Mouse (Mus musculus) heart, embryonic 14.5 days (tissue): ENCODE measurements around the gene Cyp4a31. TPM values are rescaled to one million over a fixed set of nuclear protein-coding genes. Genes with fewer than 3 reads are reported as not detected.
"Not testable (repeated sequence)": the region's sequence is repeated elsewhere in the genome, so short reads cannot be mapped to it uniquely, and the experiment has no call there.

Experiments
- ATAC-seq: fragments of 200-750 bp; cut with Nextera tagmentation; 2 replicates; pipeline ENCODE4 v1.8.0; 2017; ENCODE audit warnings: low read depth, moderate TSS enrichment; ENCODE audit not compliant: insufficient number of reproducible peaks, insufficient read depth, low FRiP score
- H3K27ac ChIP-seq, 2 experiments: fragments of 200-500 bp in 1 of 2; fragments of 300-500 bp in 1 of 2; sonication (generic) in 1 of 2; replicated peaks in 1 of 2; 2 replicates each; pipeline ENCODE4 v1.5.1; 2012 to 2014; ENCODE audit warnings: low read depth in 2 of 2, low read length in 2 of 2, control low read depth in 1 of 2, mild to moderate bottlenecking in 1 of 2, mixed read lengths in 1 of 2; ENCODE audit not compliant: control insufficient read depth in 1 of 2, insufficient read depth in 1 of 2
- H3K27me3 ChIP-seq: fragments of 300-500 bp; sonication (generic); 2 replicates; pipeline ENCODE4 v1.6.1; 2014; ENCODE audit warnings: mild to moderate bottlenecking, low read length, control low read depth; ENCODE audit not compliant: control insufficient read depth, insufficient read depth
- H3K36me3 ChIP-seq: fragments of 300-500 bp; sonication (generic); 2 replicates; pipeline ENCODE4 v1.6.1; 2014; ENCODE audit warnings: mild to moderate bottlenecking, control low read depth, low read length, mixed read lengths; ENCODE audit not compliant: control insufficient read depth, insufficient read depth
- H3K4me1 ChIP-seq, 2 experiments: fragments of 200-500 bp in 1 of 2; fragments of 300-500 bp in 1 of 2; sonication (generic) in 1 of 2; 2 replicates each; pipeline ENCODE4 v1.6.1; 2012 to 2014; ENCODE audit warnings: low read length in 2 of 2, control low read depth in 1 of 2, mixed read lengths in 1 of 2; ENCODE audit not compliant: control insufficient read depth in 2 of 2, insufficient read depth in 2 of 2
- H3K4me2 ChIP-seq: fragments of 300-500 bp; sonication (generic); 2 replicates; pipeline ENCODE4 v1.6.1; 2014; ENCODE audit warnings: mild to moderate bottlenecking, low read length
- H3K4me3 ChIP-seq, 2 experiments: fragments of 200-500 bp in 1 of 2; fragments of 300-500 bp in 1 of 2; sonication (generic) in 1 of 2; 2 replicates each; pipeline ENCODE4 v1.5.1; 2012 to 2014; ENCODE audit warnings: low read length in 2 of 2, mild to moderate bottlenecking in 2 of 2, control low read depth in 1 of 2, low read depth in 1 of 2, moderate library complexity in 1 of 2; ENCODE audit not compliant: control insufficient read depth in 1 of 2, insufficient read depth in 1 of 2
- H3K9ac ChIP-seq: fragments of 300-500 bp; sonication (generic); 2 replicates; pipeline ENCODE4 v1.6.1; 2014; ENCODE audit warnings: mild to moderate bottlenecking, low read length
- H3K9me3 ChIP-seq: fragments of 300-500 bp; sonication (generic); 2 replicates; pipeline ENCODE4 v1.6.1; 2016; ENCODE audit warnings: low read length, control low read depth; ENCODE audit not compliant: control insufficient read depth
- WGBS: fragments of 180-500 bp; shearing (Covaris S2); extraction: QIAGEN DNeasy Blood & Tissue Kit; methylation state at CpG from one replicate; pipeline ENCODE4 v1.1.7; 2014; 5-methylcytosine and 5-hydroxymethylcytosine counted together
- polyA plus RNA-seq: library from polyadenylated mRNA; unstranded; fragments of >200 nt; fragmentation: Nextera tagmentation; extraction: Ambion mirVana; gene quantifications from 2 replicates; pipeline ENCODE4 v1.2.1, GENCODE M21; 2014

Gene Cyp4a31
- not detected in 2 replicates for polyA plus RNA-seq

DNA sequence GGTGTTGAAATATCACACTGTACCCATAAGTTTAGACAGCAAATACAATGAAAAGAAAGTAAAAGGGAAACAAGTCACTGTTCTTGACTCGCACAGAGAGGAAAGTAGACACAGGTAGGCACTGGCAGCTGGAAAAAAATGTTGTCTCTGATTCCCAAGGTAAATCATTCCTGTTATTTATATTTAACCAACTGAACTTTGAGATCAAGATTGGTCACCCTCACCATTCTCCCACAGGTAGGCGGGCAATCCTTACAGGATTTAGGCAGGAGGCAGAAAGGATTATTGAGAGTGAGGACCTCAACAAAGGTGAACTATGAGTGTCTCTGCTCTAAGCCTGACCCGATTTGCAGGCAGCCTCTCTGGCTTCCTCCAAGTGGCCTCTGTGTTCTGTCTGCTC, at the start of gene Cyp4a31:
Cyp4a31 (plus strand) TSS at position 249 of the 400 bp plus-strand sequence.
- ATAC-seq = no peak
- Histone ChIP-seq H3K36me3 (no peaks in the 10 kb centered on the region), H3K4me2 (no peak within 1 kb of the TSS), H3K4me1 (no peaks in the 10 kb centered on the region), H3K4me3 (no peak within 1 kb of the TSS), H3K27ac (no peak within 1 kb of the TSS), H3K9ac (no peak within 1 kb of the TSS), H3K27me3 (no peaks in the 10 kb centered on the region), H3K9me3 (no peaks in the 10 kb centered on the region)
- 76% methylated on average over 3 of the region's 3 CpGs for WGBS

DNA sequence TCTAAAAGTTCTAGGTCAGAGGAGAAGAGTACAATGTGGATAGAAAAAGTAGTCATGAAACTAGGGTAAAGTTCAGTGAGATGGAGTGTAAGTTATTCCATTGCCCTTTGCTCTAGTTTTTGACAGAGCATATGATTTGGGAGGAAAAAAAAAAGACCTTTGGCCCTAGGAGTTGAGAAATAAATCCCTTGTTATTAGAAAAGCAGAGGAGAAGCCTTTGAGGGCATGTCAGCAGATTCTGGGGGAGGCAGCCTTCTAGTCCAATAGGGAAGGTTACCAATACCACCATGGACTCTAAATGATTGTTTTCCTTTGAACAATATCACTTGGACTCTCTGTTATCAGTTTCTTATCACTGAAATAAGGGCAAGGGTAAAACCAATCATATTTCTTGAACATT, 49.5 kb upstream of the Cyp4a31 start:
- H3K36me3 ChIP-seq, H3K4me3 ChIP-seq, H3K27ac ChIP-seq, H3K9ac ChIP-seq, H3K4me1 ChIP-seq, ATAC-seq, H3K27me3 ChIP-seq, H3K9me3 ChIP-seq, H3K4me2 ChIP-seq: not testable (repeated sequence)

DNA sequence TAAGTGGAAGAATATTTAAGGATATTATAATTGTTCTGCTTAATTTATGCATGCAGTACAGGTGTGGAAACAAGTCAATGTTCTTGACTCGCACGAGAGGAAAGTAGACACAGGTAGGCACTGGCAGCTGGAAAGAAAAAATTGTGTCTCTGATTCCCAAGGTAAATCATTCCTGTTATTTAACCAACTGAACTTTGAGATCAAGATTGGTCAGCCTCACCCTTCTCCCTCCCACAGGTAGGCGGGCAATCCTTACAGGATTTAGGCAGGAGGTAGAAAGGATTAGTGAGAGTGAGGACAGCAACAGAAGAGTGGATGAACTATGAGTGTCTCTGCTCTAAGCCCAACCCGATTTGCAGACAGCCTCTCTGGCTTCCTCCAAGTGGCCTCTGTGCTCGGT, 45.4 kb upstream of the Cyp4a31 start, which contains the start of gene Cyp4a10:
Cyp4a10 (plus strand) TSS at position 265 of the 400 bp plus-strand sequence.
- not testable (repeated sequence) for H3K27ac ChIP-seq, ATAC-seq, H3K4me1 ChIP-seq, H3K4me3 ChIP-seq, H3K36me3 ChIP-seq, H3K9ac ChIP-seq, H3K4me2 ChIP-seq, H3K9me3 ChIP-seq, H3K27me3 ChIP-seq
- 66% methylated on average over 5 of the region's 5 CpGs for WGBS

DNA sequence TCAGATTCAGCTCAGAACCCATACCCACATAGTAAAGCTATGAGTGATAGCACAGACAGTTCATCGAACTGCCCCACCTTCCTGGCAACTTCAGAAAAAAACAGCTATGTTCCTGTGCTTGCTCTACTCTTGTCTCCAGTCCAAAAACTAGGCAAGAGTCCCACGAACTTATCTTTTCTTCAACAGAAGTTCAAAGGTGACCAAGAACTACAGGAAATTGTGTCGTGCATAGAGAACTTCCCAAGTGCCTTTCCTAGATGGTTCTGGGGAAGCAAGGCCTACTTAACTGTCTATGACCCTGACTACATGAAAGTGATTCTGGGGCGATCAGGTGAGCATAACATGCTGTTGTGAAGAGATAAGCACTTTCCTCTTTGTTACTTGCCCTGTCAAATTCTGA, 44.0 kb upstream of the Cyp4a31 start:
- Histone ChIP-seq H3K9ac (no peak overlapping the region), H3K27me3 (no peaks in the 10 kb centered on the region), H3K4me3 (no peak overlapping the region), H3K36me3 (no peaks in the 10 kb centered on the region), H3K4me2 (no peak overlapping the region), H3K4me1 (no peaks in the 10 kb centered on the region), H3K9me3 (no peaks in the 10 kb centered on the region), H3K27ac (no peak overlapping the region)
- no peak for ATAC-seq
- WGBS = 43% methylated on average over 4 of the region's 4 CpGs

DNA sequence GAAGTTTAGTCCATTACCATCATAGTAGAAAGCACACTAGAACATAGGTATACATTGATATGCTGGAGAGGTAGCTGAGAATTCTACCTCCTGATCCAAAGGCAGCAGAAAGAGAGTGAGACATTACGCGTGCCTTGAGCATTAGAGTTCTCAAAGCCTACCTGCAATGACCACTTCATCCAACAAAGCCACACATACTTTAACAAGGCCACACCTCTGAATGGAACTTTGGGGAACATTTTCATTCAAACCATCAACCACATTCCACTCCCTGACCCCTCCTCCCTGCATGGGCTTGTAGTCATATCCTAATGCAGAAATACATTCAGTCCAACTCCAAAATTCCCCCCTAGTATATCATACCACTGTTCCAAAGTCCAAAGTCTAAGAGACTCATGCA, 41.7 kb upstream of the Cyp4a31 start:
- Histone ChIP-seq H3K4me1 (no peaks in the 10 kb centered on the region), H3K4me2 (no peak overlapping the region), H3K4me3 (no peak overlapping the region), H3K36me3 (no peaks in the 10 kb centered on the region), H3K9ac (no peak overlapping the region), H3K27me3 (no peaks in the 10 kb centered on the region), H3K27ac (no peak overlapping the region), H3K9me3 (no peaks in the 10 kb centered on the region)
- WGBS = 91% methylated on average over 2 of the region's 2 CpGs
- ATAC-seq = no peak

DNA sequence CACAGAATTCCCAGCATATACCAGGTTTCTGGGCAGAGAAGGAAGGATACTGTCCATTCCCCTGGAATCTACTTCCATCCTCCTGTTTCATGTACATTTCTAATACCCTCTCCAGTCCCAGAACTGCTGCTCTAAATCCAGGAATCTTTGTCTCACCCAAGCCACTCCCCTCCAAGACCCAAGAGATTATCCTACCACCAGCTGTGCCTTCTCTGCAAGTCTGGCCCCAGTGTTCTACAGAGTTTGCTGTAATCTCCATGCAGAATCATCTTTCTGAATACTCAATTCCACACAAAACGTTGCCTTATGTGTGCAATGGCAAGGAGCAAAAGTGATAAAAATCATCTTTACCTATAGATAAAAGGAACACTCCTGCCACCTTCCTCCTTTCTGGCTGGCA, 18.3 kb upstream of the Cyp4a31 start:
- Histone ChIP-seq H3K36me3 (no peaks in the 10 kb centered on the region), H3K27me3 (no peaks in the 10 kb centered on the region), H3K9ac (no peak overlapping the region), H3K4me2 (no peak overlapping the region), H3K4me3 (no peak overlapping the region), H3K9me3 (no peaks in the 10 kb centered on the region), H3K4me1 (no peaks in the 10 kb centered on the region), H3K27ac (no peak overlapping the region)
- ATAC-seq = no peak
- whole genome bisulfite sequencing = 37% methylated on average over 1 of the region's 1 CpGs

DNA sequence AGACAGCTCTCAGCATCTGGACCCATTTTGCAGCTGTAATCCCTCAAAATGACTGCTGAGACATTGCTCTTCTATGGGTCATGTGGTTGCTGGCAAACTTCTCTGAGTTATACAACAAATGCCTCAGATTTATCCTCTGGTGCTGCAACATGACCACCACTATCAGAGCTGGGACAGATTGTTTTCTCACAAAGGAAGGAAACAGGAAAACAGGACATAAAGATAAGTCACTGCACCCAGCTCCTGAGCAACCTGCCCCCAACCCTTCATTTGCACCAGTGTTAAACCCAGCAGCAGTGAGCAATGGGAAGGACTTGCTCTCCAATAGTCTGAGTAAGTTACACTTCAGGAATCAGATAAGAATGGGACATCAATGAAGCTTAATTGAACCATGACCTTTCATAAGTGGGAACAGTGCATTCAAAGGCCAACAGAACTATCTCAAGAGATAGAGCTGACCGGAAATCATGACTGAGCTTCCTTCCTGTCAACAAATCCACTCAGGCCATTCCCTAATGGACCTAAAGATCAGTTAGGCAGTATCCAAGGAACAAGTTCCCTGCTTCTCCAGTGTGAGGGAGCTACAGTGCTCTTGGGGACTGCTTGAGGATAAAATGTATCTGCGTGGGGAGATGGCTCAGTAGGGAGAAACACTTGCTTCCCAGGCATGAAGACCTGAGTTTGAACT, 17.2 kb upstream of the Cyp4a31 start:
- H3K9me3 ChIP-seq = no peaks in the 10 kb centered on the region
- no peak overlapping the region for H3K27ac ChIP-seq
- no peak overlapping the region for H3K9ac ChIP-seq
- H3K4me3 ChIP-seq = no peak overlapping the region
- peak; percentile 56; the same call in 1 of the 2 replicates for ATAC-seq
- WGBS = 38% methylated on average over 2 of the region's 2 CpGs
- no peaks in the 10 kb centered on the region for H3K27me3 ChIP-seq
- H3K4me1 ChIP-seq = no peaks in the 10 kb centered on the region
- no peaks in the 10 kb centered on the region for H3K36me3 ChIP-seq
- no peak overlapping the region for H3K4me2 ChIP-seq

DNA sequence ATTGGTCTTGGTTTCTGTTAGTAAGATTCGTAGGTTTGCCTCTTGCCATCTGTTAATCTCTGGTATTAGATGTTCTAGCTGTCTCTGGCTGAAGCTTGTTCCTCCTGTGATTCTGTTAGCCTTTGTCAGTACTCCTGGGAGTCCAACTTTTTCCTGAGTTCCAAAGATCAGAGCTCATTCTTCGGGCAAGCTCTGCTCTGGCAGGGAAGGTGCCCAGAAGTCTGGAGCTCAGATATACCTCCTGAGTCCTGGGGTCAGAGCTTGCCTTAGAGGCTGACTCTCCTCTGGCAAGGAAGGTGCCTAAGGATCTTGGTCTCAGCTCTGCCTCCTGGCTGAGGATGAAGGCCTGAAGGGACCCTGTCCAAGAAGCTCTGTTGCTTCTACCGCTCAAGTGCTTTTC, 10.7 kb upstream of the Cyp4a31 start:
- H3K27ac ChIP-seq = no peak overlapping the region
- H3K9me3 ChIP-seq = no peaks in the 10 kb centered on the region
- H3K9ac ChIP-seq = no peak overlapping the region
- no peak overlapping the region for H3K4me2 ChIP-seq
- H3K4me1 ChIP-seq = no peaks in the 10 kb centered on the region
- no peaks in the 10 kb centered on the region for H3K27me3 ChIP-seq
- no peak overlapping the region for H3K4me3 ChIP-seq
- WGBS = 73% methylated on average over 3 of the region's 3 CpGs
- no peaks in the 10 kb centered on the region for H3K36me3 ChIP-seq
- ATAC-seq = no peak
